Mouse (Mus musculus) forebrain, embryonic 11.5 days (tissue): Measurements from ENCODE around the gene Batf2. TPM values are rescaled to one million over a fixed set of nuclear protein-coding genes. Genes with fewer than 3 reads are reported as not detected.
"Not testable (repeated sequence)": the region's sequence is repeated elsewhere in the genome, so short reads cannot be mapped to it uniquely, and the experiment has no call there.

Experiments used
- ATAC-seq: fragments of 200-750 bp; cut with Nextera tagmentation; replicated peaks from 2 replicates; pipeline ENCODE4 v1.8.0; 2017; ENCODE audit warnings: moderate TSS enrichment; ENCODE audit not compliant: low FRiP score
- DNase-seq: peaks from one replicate; pipeline ENCODE4 v3.0.0-alpha.2; 2017; ENCODE audit warnings: low spot score
- H3K27ac ChIP-seq: fragments of 300-500 bp; sonication (generic); 2 replicates; pipeline ENCODE4 v1.5.1; 2014; ENCODE audit warnings: low read depth, low read length
- H3K27me3 ChIP-seq: fragments of 300-500 bp; sonication (generic); 2 replicates; pipeline ENCODE4 v1.6.1; 2014; ENCODE audit warnings: mild to moderate bottlenecking, low read length, mixed read lengths; ENCODE audit not compliant: control insufficient read depth, insufficient read depth
- H3K36me3 ChIP-seq: fragments of 300-500 bp; sonication (generic); 2 replicates; pipeline ENCODE4 v1.6.1; 2014; ENCODE audit warnings: mild to moderate bottlenecking, low read length, moderate library complexity, mixed read lengths; ENCODE audit not compliant: control insufficient read depth, insufficient read depth
- H3K4me1 ChIP-seq: fragments of 300-500 bp; sonication (generic); replicated peaks from 2 replicates; pipeline ENCODE4 v1.6.1; 2014; ENCODE audit warnings: low read length, mixed read lengths; ENCODE audit not compliant: control insufficient read depth, insufficient read depth
- H3K4me2 ChIP-seq: fragments of 300-500 bp; sonication (generic); 2 replicates; pipeline ENCODE4 v1.6.1; 2014; ENCODE audit warnings: low read depth, mild to moderate bottlenecking, low read length, moderate library complexity, mixed read lengths; ENCODE audit not compliant: severe bottlenecking
- H3K4me3 ChIP-seq: fragments of 300-500 bp; sonication (generic); 2 replicates; pipeline ENCODE4 v1.5.1; 2014; ENCODE audit warnings: low read depth, low read length
- H3K9ac ChIP-seq: fragments of 300-500 bp; sonication (generic); 2 replicates; pipeline ENCODE4 v1.6.1; 2014; ENCODE audit warnings: low read length
- H3K9me3 ChIP-seq: fragments of 300-500 bp; sonication (generic); 2 replicates; pipeline ENCODE4 v1.6.1; 2016; ENCODE audit warnings: low read length, mixed read lengths; ENCODE audit not compliant: control insufficient read depth
- WGBS: fragments of 180-500 bp; shearing (Covaris S2); extraction: QIAGEN DNeasy Blood & Tissue Kit; methylation state at CpG from one replicate; pipeline ENCODE4 v1.1.7; 2014; 5-methylcytosine and 5-hydroxymethylcytosine counted together
- polyA plus RNA-seq: library from polyadenylated mRNA; unstranded; fragments of >200 nt; fragmentation: Nextera tagmentation; extraction: Ambion mirVana; gene quantifications from 2 replicates; pipeline ENCODE4 v1.2.1, GENCODE M21; 2014

Gene Batf2
- polyA plus RNA-seq, 1 experiment from 2014 or later = not detected

GRCm38 (mm10) chr19:6126789-6127580 is 13.8 kb upstream of the Batf2 start:
- H3K4me3 ChIP-seq = peak overlapping the region; percentile 47
- H3K27ac ChIP-seq = no peak overlapping the region
- DNase-seq (no peak), ATAC-seq (no peak)
- no peaks in the 10 kb centered on the region; the same call in 1 of the 2 replicates for H3K4me1 ChIP-seq
- no peaks in the 10 kb centered on the region for H3K27me3 ChIP-seq
- H3K9me3 ChIP-seq = no peaks in the 10 kb centered on the region
- H3K36me3 ChIP-seq = no peaks in the 10 kb centered on the region
- H3K4me2 ChIP-seq = peak overlapping the region; percentile 59
- 76% methylated on average over 10 of the region's 10 CpGs for WGBS
- peak overlapping the region; percentile 66 for H3K9ac ChIP-seq

- Histone ChIP-seq H3K27ac (peak within 1 kb of the TSS; percentile 55; the same call in 1 of the 2 replicates), H3K36me3 (no peaks in the 10 kb centered on the region), H3K4me3 (peak within 1 kb of the TSS; percentile 47), H3K9me3 (no peaks in the 10 kb centered on the region), H3K4me1 (no peaks in the 10 kb centered on the region; the same call in 1 of the 2 replicates), H3K27me3 (no peaks in the 10 kb centered on the region), H3K9ac (peak within 1 kb of the TSS; percentile 66), H3K4me2 (peak within 1 kb of the TSS; percentile 59)
- under 1% methylated on average over 32 of the region's 32 CpGs for whole genome bisulfite sequencing
- peak; percentile 87 for ATAC-seq
- DNase-seq = peak; percentile 92
These were observed 12.9 kb upstream of the Batf2 start, which contains the start of gene Snx15 for GRCm38 (mm10) chr19:6127760-6128341. Gene Snx15, minus strand, starts transcription at chr19:6128304.

GRCm38 (mm10) chr19:6130414-6131128 is 10.2 kb upstream of the Batf2 start:
- not testable (repeated sequence) for H3K4me1 ChIP-seq, H3K4me3 ChIP-seq, H3K27me3 ChIP-seq, H3K9me3 ChIP-seq, DNase-seq, H3K27ac ChIP-seq, H3K4me2 ChIP-seq, H3K36me3 ChIP-seq, ATAC-seq, H3K9ac ChIP-seq
- WGBS = 79% methylated on average over 7 of the region's 7 CpGs

GRCm38 (mm10) chr19:6132171-6132827 is 8.5 kb upstream of the Batf2 start:
- Histone ChIP-seq H3K4me3 (no peak overlapping the region), H3K9ac (no peak overlapping the region), H3K36me3 (no peaks in the 10 kb centered on the region), H3K9me3 (no peaks in the 10 kb centered on the region), H3K4me1 (no peaks in the 10 kb centered on the region), H3K27ac (no peak overlapping the region), H3K27me3 (no peaks in the 10 kb centered on the region), H3K4me2 (no peak overlapping the region)
- WGBS = 89% methylated on average over 7 of the region's 7 CpGs
- no peak for DNase-seq
- ATAC-seq = no peak

DNA sequence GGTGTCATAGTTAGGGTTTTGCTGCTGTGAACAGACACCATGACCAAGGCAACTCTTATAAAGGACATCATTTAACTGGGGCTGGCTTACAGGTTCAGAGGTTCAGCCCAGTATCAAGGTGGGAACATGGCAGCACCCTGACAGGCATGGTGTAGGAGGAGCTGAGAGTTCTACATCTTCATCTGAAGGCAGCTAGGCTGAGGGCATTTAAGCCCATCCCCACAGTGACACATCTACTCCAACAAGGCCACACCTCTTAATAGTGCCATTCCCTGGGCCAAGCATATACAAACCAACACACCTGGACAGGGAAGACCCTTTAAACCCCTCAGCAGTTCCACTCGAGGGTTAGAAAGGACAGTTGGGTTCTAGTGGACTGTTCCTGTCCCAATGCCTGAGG is 7.6 kb upstream of the Batf2 start:
- not testable (repeated sequence) for H3K36me3 ChIP-seq, H3K9ac ChIP-seq, ATAC-seq, H3K27me3 ChIP-seq, H3K4me3 ChIP-seq, DNase-seq, H3K9me3 ChIP-seq, H3K4me2 ChIP-seq, H3K27ac ChIP-seq, H3K4me1 ChIP-seq
- 63% methylated on average over 1 of the region's 1 CpGs for WGBS

DNA sequence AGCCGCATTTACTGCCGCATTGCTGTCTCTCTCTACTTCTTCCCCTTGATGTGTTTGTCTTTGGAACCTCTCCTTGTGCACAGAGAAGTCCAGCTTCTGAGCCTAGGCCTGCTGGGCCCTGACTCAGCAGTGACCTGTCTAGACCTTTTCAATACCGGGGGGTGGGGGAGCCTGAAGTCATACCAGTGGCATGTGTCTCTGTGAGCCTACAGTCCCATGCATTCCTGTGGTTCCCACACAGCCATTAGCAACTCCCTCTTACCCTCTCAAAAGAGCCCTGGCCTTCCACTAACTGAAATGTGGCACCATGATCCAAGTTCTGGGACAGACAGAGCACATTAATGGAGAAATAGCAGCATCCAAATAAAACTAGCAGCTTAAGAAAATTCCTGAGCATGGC is 4.4 kb upstream of the Batf2 start:
- no peak for ATAC-seq
- Histone ChIP-seq H3K9ac (no peak overlapping the region), H3K27me3 (no peaks in the 10 kb centered on the region), H3K9me3 (no peaks in the 10 kb centered on the region), H3K4me3 (no peak overlapping the region), H3K4me2 (no peak overlapping the region), H3K4me1 (0 out of 2 replicates have a peak, but pooled peaks cover 6% of the 10 kb centered on the region), H3K36me3 (no peaks in the 10 kb centered on the region), H3K27ac (no peak overlapping the region)
- no peak for DNase-seq
- 87% methylated on average over 3 of the region's 3 CpGs for WGBS

DNA sequence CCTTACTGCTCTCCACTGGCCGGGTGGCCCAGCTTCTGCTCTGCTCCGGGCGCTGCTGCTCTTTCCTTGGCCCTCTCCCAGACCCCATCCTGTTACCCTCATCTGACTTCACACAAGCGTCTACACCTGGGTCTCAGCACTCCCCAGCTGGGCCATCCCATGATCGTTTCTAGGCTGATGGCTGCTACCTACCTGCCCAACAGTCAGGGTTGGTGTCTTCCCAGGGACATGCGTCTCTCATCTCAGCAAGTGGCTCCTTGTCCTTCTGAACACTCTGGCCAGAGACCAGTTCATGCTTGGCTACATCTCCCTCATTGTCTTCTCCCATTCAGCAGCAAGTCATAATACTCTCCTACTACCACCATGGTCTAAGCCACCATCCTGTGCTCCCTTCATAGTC is 1.1 kb upstream of the Batf2 start:
- Histone ChIP-seq H3K36me3 (no peaks in the 10 kb centered on the region), H3K27ac (no peak overlapping the region; the same call in 1 of the 2 replicates), H3K4me2 (peak overlapping the region; percentile 79), H3K4me1 (0 out of 2 replicates have a peak, but pooled peaks cover 6% of the 10 kb centered on the region), H3K9me3 (no peaks in the 10 kb centered on the region), H3K4me3 (no peak overlapping the region), H3K27me3 (no peaks in the 10 kb centered on the region), H3K9ac (peak overlapping the region; percentile 83; the same call in 1 of the 2 replicates)
- no peak for DNase-seq
- ATAC-seq = no peak
- WGBS = 90% methylated on average over 6 of the region's 6 CpGs

- H3K4me1 ChIP-seq = 0 out of 2 replicates have a peak, but pooled peaks cover 6% of the 10 kb centered on the region
- H3K27me3 ChIP-seq = no peaks in the 10 kb centered on the region
- H3K27ac ChIP-seq = peak overlapping the region; percentile 97
- no peaks in the 10 kb centered on the region for H3K36me3 ChIP-seq
- ATAC-seq (no peak), DNase-seq (no peak)
- H3K9me3 ChIP-seq = no peaks in the 10 kb centered on the region
- H3K4me2 ChIP-seq = peak overlapping the region; percentile 79
- 8% methylated on average over 16 of the region's 16 CpGs for WGBS
- H3K4me3 ChIP-seq = peak overlapping the region; percentile 68
- peak overlapping the region; percentile 83 for H3K9ac ChIP-seq
These were observed 457 bp upstream of the Batf2 start for GRCm38 (mm10) chr19:6140374-6140677.
